Comparison of ENCODE assay signal across 8 mouse cellular contexts in genomic region chr2:53330680-53331079, GRCm38 (mm10).
A peak's percentile ranks its signal among the peaks of the same experiment; 100 is the strongest.
DNase-seq lines count a peak whose midpoint lies in the region; ATAC-seq and TF ChIP-seq lines count a peak whose summit lies in the region.

No protein-coding gene starts in this region.

- no peak overlapping the region for H3K27ac ChIP-seq in heart, postnatal 0 days (ENCODE audit: low read depth)

- TF ChIP-seq EP300 in heart, postnatal 0 days (IDR thresholded peaks at IDR 0.05; ENCODE audit: low read depth): no peak

- H3K4me1 ChIP-seq in heart, postnatal 0 days (ENCODE audit: control insufficient read depth, insufficient read depth): no peaks in the 10 kb centered on the region

- WGBS in heart, postnatal 0 days: 27% methylated on average over 6 of the region's 6 CpGs

- no peaks in the 10 kb centered on the region for H3K27me3 ChIP-seq in heart, postnatal 0 days (ENCODE audit: control insufficient read depth, insufficient read depth, low read length)

- no peaks in the 10 kb centered on the region for H3K9me3 ChIP-seq in heart, postnatal 0 days (replicated peaks; ENCODE audit: control insufficient read depth, low read length)

- ATAC-seq in heart, postnatal 0 days (ENCODE audit: insufficient read depth, low read depth): no peak
- ATAC-seq in frontal cortex, adult (ENCODE audit: low TSS enrichment): peak; percentile 70
- ATAC-seq in inflammation-experienced regulatory T-cells, adult 6 months: no peak

- intact Hi-C loops in heart, postnatal 25 days (cut with DNase I): no loop called here

- H3K4me3 ChIP-seq in heart, postnatal 0 days (ENCODE audit: low read depth, low read length): no peak overlapping the region

- H3K4me2 ChIP-seq in heart, postnatal 0 days (ENCODE audit: low read depth, low read length): no peak overlapping the region

- H3K36me3 ChIP-seq in heart, postnatal 0 days (replicated peaks; ENCODE audit: control insufficient read depth, insufficient read depth, low read length): no peaks in the 10 kb centered on the region

- no peak overlapping the region for H3K9ac ChIP-seq in heart, postnatal 0 days (replicated peaks; ENCODE audit: low read depth, low read length)

- TF ChIP-seq CTCF in heart, postnatal 0 days (IDR thresholded peaks at IDR 0.05; ENCODE audit: low read depth): peak; percentile 48

- no peak for DNase-seq in heart, postnatal 0 days (ENCODE audit: low spot score)
- DNase-seq in heart, postnatal 25 days (ENCODE audit: low spot score): no peak
- peak; percentile 5 to 7 for DNase-seq in B cell, adult 2 months
- peak; percentile 31 for DNase-seq in adrenal gland, postnatal 14 days
- DNase-seq in layer of hippocampus, postnatal 25 days (ENCODE audit: extremely low spot score in 1 of 2, low spot score in 1 of 2): peak; percentile 23 to 73
- DNase-seq in retina, postnatal 1 day: peak; percentile 72

Comparison
In these comparisons a context has a peak if more than half of its experiments do, and no peak if none do; other contexts are left out.
1. DNase-seq: peak in B cell, adult 2 months (2 of 2), adrenal gland, postnatal 14 days (single experiment), layer of hippocampus, postnatal 25 days (2 of 2) and retina, postnatal 1 day (single experiment); none in heart, postnatal 0 days (single experiment) and heart, postnatal 25 days (single experiment).